Mouse (Mus musculus) cerebellum, adult 11 months (tissue): Measurements from ENCODE around the gene Casp6.

ENCODE experiments used
- DNase-seq: peaks from one replicate; pipeline ENCODE4 v3.0.0; 2022

The Casp6 gene

GRCm38 (mm10) chr3:129925861-129926260 lies 24.6 kb downstream of the Casp6 start:
- DNase-seq = no peak

DNA sequence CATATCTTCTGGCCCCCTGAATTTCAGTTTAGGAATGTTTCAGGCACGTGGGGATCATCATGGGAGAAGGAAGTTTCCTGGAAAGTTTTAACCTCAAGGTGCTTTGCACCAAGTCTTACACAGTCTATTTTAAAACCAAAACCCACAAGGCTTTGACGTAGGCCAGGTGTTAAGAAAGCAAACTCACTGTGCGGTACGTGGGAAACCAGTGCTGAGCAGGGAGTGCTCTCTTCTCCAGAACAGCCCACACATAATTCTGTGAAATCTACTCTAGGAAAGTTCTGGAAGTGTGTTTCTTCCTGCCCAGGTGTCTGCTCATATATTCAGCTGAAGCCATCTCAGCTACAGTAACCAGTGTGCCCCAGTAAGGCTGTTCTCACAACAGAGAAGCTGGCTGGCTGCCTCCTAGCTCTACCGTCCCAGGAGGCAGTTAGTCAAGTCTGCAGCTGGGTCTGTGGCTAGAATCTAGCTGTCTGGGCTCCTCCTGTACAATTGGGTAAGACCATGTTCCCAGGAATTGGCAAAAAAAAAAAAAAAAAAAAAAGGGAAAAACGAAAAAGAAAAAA lies 29.1 kb downstream of the Casp6 start:
- DNase-seq = no peak

GRCm38 (mm10) chr3:129932443-129932842 lies 31.2 kb downstream of the Casp6 start:
- no peak for DNase-seq

DNA sequence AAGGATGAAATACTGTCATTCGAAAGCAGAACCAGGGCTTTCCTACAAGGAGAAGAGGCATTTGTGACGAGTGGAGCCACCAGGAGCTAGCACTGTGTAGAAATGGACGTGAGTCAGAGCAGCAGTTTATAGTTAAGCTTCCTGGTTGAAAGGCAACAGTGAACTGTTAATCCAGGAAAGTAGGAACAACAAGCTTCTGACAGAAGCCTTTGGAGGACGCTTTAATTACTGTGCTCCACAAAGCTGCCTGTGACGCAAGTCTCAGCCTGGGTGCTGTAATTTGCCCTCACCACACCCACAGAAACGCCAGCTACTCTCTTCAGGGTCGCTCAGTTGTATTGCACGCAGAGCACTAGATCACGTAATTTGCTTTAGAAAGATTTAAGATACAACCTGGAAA lies 35.3 kb downstream of the Casp6 start:
- DNase-seq = no peak

GRCm38 (mm10) chr3:129937848-129938247 lies 36.6 kb downstream of the Casp6 start:
- DNase-seq = no peak

GRCm38 (mm10) chr3:129939058-129939457 lies 37.8 kb downstream of the Casp6 start:
- DNase-seq = no peak

- DNase-seq = no peak
Observed at GRCm38 (mm10) chr3:129940780-129941179, 39.6 kb downstream of the Casp6 start.

GRCm38 (mm10) chr3:129941291-129941690 lies 40.1 kb downstream of the Casp6 start:
- no peak for DNase-seq

- no peak for DNase-seq
Observed at GRCm38 (mm10) chr3:129943813-129944212, 42.6 kb downstream of the Casp6 start.

DNA sequence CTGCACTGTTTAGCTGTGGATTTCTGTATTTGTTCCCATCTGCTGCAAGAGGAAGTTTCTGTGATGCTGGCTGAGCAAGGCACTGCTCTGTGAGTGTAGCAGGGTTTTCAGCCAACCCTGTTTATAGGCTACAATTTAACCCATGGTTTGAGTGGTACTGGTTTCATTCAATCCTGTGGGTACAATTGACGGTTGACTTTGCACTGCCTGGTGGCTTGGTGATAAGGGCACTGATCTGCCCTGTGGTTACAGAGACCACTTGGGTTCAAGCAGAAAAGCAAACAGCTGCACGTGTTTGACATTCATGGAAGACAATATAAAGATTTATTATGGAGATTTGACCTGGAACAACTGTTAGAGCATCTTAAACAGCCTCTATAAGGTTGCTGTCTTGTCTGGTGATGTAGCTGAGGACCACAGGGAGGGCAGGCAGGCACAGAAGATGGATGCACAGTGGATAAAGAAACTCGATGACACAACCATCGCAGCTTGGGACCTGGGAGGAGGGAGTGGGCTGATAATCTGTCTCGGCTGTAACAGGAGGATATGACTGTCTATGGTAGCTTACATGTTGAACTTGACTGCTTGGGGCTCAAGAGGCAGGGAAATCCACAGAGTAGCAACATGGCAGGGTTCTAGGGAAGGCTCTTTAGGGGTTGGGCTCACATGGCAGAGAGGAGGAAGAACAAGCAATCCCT lies 45.1 kb downstream of the Casp6 start:
- DNase-seq = no peak

DNA sequence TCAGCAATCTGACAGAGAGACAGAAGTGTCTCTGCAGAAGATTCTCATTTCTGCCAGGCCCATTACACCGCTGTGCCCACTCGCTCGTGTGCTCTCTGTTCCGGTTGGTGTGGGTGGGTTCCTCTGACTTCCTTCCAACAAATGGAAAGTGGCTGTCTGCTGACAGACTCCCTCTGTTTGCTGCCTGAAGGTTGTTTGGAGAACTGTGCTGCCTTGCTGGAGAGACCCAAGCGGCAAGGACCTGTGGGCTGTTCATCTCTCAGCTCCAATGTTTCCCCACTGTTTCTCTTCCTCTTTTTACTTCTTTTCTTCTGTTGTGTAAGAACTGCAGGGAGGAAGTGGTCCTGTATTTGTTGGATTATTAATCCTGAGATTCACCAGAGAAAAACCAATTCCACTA lies 47.1 kb downstream of the Casp6 start:
- no peak for DNase-seq

DNA sequence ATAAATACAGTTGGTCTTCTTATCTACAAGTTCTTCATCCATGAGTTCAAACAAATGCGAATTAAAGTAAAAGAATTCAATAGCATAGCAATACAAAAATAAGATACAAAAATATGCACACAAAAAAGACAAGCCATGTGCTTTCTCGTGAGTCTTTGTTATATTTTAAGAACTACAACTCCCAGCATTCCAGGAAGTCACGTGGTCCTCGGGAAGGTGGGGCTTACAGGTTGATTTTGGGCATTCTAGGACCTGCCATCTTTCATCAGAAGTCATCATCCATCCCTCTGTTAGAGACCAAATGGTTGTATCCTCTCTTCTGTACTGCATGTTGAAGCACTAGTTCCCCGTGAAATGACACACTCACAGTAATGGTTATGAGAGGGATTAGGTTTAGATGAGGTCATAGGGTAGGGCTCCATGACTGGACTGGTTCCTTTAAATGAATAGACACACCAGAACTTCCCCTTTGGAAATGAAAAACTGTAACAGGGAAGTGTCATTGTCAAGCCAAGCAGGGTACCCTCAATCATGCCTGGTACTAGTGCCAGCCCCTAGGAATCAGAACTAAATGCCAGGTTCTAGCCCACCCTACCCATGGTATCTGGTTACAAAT lies 48.0 kb downstream of the Casp6 start:
- no peak for DNase-seq

- DNase-seq = no peak
Observed at GRCm38 (mm10) chr3:129953296-129953695, 52.1 kb downstream of the Casp6 start.

- DNase-seq = no peak
Observed at GRCm38 (mm10) chr3:129962533-129962932, 61.3 kb downstream of the Casp6 start.
